Mouse (Mus musculus) E14TG2a.4 (cell line): ENCODE measurements around the gene Arl11.

ENCODE experiments used
- CTCF ChIP-seq: conservative IDR thresholded peaks from 2 replicates; pipeline ENCODE4 v1.5.1; 2014; ENCODE audit warnings: low read length
- POU5F1 ChIP-seq: IDR thresholded peaks from 2 replicates; pipeline ENCODE4 v1.6.1; 2014; ENCODE audit warnings: low read length, borderline replicate concordance

DNA sequence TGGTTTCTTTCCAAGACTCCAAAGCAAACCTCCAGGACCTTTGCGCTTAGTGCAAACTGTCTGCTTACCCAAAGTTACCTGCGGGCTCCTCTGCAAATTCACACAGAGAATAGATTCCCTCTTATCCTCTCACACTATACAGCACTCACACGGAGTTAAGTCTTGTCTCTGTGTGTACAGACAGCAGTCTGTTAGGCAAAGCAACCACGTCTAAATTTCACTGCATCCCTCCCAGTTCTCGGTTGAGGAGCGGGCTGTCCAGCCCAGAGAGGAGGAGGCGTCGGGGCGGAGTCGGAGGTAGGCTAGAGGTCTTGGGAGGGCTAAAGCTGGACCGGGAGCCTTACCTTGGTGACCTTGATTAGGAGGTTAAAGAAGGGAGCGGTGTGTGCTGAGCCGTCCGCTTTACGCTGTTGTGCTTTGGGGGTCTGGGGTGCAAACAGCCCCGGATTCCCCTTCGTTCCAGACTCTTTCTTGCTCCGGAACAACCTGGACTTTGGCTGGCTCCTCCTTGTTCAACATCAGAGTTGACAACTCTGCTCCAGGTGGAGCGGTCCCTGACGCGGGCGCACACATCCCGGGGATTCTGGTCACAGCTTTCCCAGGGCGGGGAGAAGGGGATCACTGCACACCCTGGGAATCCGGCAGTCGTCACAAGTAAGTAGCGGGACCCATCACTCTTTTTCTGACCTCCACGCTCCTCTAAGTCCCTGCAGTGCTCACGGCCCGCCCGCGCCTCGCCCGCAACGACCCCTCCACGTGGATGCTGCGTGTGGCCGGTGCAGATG, 34.9 kb upstream of the Arl11 start:
- TF ChIP-seq CTCF (no peak), POU5F1 (no peak)
